Mouse (Mus musculus): ENCODE results near the gene Hsbp1. TPM values are rescaled to one million over a fixed set of nuclear protein-coding genes. Genes with fewer than 3 reads are reported as not detected.
"Not testable (repeated sequence)": the region's sequence is repeated elsewhere in the genome, so short reads cannot be mapped to it uniquely, and the experiment has no call there.

Gene Hsbp1
- polyA plus RNA-seq, 1 experiment from 2014 or later, result 825 TPM

DNA sequence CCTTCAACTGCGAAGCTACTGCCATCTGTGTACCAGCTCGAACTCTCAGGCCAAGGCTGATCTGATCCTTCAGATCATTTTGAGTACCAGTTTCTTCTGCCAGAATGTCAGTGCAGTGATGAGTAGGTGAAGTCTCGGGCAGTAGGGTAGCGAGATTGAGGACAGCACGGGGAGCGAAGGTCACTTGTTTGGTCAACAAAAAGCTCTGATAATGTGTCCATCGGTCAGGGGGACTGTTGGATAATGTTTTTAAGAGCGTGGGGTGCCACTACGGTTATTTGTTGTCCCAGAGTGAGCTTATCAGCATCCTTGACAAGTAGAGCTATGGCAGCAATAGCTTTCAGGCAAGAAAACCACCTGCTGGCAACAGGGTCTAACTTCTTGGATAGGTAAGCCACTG is 30.4 kb downstream of the Hsbp1 start:
- H3K27me3 ChIP-seq (ENCODE audit: control insufficient read depth, insufficient read depth, low read length); H3K4me3 ChIP-seq (ENCODE audit: low read depth, low read length); H3K9ac ChIP-seq (replicated peaks; ENCODE audit: low read depth, low read length); H3K4me1 ChIP-seq (ENCODE audit: control insufficient read depth, insufficient read depth, low read length); H3K36me3 ChIP-seq (ENCODE audit: control insufficient read depth, insufficient read depth, low read length); ATAC-seq (ENCODE audit: low read depth); H3K4me2 ChIP-seq (ENCODE audit: low read depth, low read length); H3K27ac ChIP-seq (ENCODE audit: low read depth, low read length); H3K9me3 ChIP-seq (ENCODE audit: control insufficient read depth, low read length): not testable (repeated sequence)
- 91% methylated on average over 9 of the region's 9 CpGs for WGBS

DNA sequence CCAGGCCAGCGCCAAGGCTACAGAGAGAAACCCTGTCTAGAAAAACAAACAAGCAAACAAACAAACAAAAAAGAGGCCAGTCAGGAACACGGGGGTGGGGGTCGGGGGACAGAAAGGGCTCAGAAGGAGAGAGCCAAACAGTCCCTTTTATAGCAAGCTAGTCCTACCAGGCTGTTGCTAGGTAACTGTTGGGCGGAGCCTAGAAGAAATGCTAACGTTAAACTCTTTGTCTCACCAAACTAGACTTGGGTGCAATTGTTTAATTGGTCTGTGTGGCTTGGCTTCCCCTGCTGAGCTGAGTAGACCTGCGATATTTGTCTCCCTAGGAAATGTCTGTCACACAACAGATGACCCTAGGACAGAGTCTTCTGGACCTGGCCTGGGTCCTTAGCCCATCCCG is 34.2 kb downstream of the Hsbp1 start:
- H3K4me2 ChIP-seq (ENCODE audit: low read depth, low read length), result no peak overlapping the region
- H3K9ac ChIP-seq (replicated peaks; ENCODE audit: low read depth, low read length), result no peak overlapping the region
- H3K27ac ChIP-seq (ENCODE audit: low read depth, low read length), result no peak overlapping the region
- WGBS, result 56% methylated on average over 7 of the region's 7 CpGs
- no peaks in the 10 kb centered on the region for H3K9me3 ChIP-seq (ENCODE audit: control insufficient read depth, low read length)
- no peaks in the 10 kb centered on the region for H3K27me3 ChIP-seq (ENCODE audit: control insufficient read depth, insufficient read depth, low read length)
- no peak for ATAC-seq (ENCODE audit: low read depth)
- no peaks in the 10 kb centered on the region for H3K4me1 ChIP-seq (ENCODE audit: control insufficient read depth, insufficient read depth, low read length)
- H3K36me3 ChIP-seq (ENCODE audit: control insufficient read depth, insufficient read depth, low read length), result no peaks in the 10 kb centered on the region
- H3K4me3 ChIP-seq (ENCODE audit: low read depth, low read length), result no peak overlapping the region

DNA sequence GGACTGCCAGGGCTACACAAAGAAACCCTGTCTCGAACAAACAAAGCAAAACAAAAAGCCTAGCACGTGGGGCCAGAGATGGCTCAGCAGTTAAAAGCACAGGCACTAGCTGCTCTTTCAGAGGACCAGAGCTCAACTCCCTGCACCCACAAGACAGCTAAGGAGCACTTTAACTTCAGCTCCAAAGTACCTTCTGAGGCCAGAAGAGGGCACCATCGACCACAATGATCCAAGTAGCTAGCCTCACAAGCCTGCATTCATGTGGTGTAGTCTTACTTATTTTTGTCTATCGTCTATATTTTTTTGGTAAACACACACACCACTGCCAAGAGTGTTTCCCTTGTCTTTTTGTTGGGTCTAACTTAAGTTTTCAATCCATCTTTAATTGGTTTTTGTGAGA is 36.3 kb downstream of the Hsbp1 start:
- H3K4me2 ChIP-seq (ENCODE audit: low read depth, low read length), result no peak overlapping the region
- no peak overlapping the region for H3K4me3 ChIP-seq (ENCODE audit: low read depth, low read length)
- no peaks in the 10 kb centered on the region for H3K9me3 ChIP-seq (ENCODE audit: control insufficient read depth, low read length)
- WGBS, result 38% methylated on average over 4 of the region's 4 CpGs
- H3K27ac ChIP-seq (ENCODE audit: low read depth, low read length), result no peak overlapping the region
- no peaks in the 10 kb centered on the region for H3K27me3 ChIP-seq (ENCODE audit: control insufficient read depth, insufficient read depth, low read length)
- no peaks in the 10 kb centered on the region for H3K4me1 ChIP-seq (ENCODE audit: control insufficient read depth, insufficient read depth, low read length)
- no peak for ATAC-seq (ENCODE audit: low read depth)
- no peak overlapping the region for H3K9ac ChIP-seq (replicated peaks; ENCODE audit: low read depth, low read length)
- H3K36me3 ChIP-seq (ENCODE audit: control insufficient read depth, insufficient read depth, low read length), result no peaks in the 10 kb centered on the region

DNA sequence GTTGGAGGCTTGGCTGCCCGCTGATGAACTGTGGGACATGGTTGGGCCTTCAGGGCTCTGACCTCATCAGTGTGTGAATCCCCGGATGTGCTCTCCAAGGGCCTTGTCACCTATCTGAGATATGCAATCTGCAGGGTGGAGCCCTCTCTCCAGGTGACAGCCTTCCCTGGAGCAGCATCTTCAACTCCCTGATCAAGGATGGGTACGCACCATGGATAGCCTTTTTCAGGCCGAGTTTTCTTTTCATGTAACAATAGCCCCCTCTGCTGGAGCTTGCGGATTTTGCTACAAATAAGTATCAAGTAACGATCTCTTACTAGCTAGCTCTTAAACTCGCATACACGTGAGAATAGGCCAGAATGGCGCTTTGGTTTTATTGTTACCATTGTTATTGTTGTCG is 40.2 kb downstream of the Hsbp1 start:
- WGBS, result 24% methylated on average over 10 of the region's 10 CpGs
- ATAC-seq (ENCODE audit: low read depth), result no peak
- H3K27me3 ChIP-seq (ENCODE audit: control insufficient read depth, insufficient read depth, low read length), result no peaks in the 10 kb centered on the region
- no peaks in the 10 kb centered on the region for H3K9me3 ChIP-seq (ENCODE audit: control insufficient read depth, low read length)
- no peak overlapping the region for H3K4me3 ChIP-seq (ENCODE audit: low read depth, low read length)
- H3K27ac ChIP-seq (ENCODE audit: low read depth, low read length), result no peak overlapping the region
- H3K4me1 ChIP-seq (ENCODE audit: control insufficient read depth, insufficient read depth, low read length), result no peaks in the 10 kb centered on the region
- no peak overlapping the region for H3K4me2 ChIP-seq (ENCODE audit: low read depth, low read length)
- H3K36me3 ChIP-seq (ENCODE audit: control insufficient read depth, insufficient read depth, low read length), result no peaks in the 10 kb centered on the region
- no peak overlapping the region for H3K9ac ChIP-seq (replicated peaks; ENCODE audit: low read depth, low read length)

DNA sequence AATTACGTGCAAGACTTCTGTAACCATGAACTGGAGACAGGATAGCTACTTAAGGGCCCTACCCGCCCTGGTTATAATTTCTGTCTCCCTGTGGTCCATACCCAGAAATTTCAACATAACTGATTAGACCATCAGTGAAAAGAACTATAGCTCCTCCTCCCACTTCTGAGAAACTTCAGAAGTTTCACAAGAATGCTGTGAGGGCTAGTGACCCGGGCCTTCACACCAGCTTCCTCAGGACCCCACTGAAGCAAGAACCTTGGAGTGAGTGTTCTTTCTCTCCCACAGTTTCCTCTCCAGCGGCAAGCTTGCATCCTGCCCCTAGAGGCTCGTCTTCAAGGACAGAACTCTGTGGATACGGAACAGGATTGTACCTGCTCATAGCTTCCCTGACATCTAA is 41.6 kb downstream of the Hsbp1 start:
- no peak overlapping the region for H3K4me2 ChIP-seq (ENCODE audit: low read depth, low read length)
- H3K27me3 ChIP-seq (ENCODE audit: control insufficient read depth, insufficient read depth, low read length), result no peaks in the 10 kb centered on the region
- H3K9ac ChIP-seq (replicated peaks; ENCODE audit: low read depth, low read length), result no peak overlapping the region
- H3K4me1 ChIP-seq (ENCODE audit: control insufficient read depth, insufficient read depth, low read length), result no peaks in the 10 kb centered on the region
- H3K27ac ChIP-seq (ENCODE audit: low read depth, low read length), result no peak overlapping the region
- H3K4me3 ChIP-seq (ENCODE audit: low read depth, low read length), result no peak overlapping the region
- 76% methylated on average over 6 of the region's 6 CpGs for WGBS
- no peaks in the 10 kb centered on the region for H3K9me3 ChIP-seq (ENCODE audit: control insufficient read depth, low read length)
- no peaks in the 10 kb centered on the region for H3K36me3 ChIP-seq (ENCODE audit: control insufficient read depth, insufficient read depth, low read length)
- no peak for ATAC-seq (ENCODE audit: low read depth)

DNA sequence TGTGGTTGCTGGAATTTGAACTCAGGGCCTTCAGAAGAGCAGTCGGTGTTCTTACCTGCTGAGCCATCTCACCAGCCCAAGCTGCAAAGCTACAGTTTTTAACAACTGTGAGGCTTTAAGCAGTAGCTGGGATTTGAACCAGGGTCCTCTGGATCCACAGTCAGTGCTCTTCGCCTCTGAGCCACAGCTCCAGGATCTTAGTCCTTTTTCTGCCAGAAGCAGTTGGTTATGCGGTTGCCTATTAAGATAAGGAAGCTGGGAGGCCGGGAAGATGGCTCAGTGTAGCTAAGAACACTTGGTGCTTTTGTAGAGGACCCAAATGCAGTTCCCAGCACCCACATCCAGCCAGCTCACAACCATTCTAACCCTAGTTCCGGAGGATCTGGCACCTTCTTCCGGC is 42.7 kb downstream of the Hsbp1 start:
- Histone ChIP-seq H3K36me3 (ENCODE audit: control insufficient read depth, insufficient read depth, low read length) (no peaks in the 10 kb centered on the region), H3K4me3 (ENCODE audit: low read depth, low read length) (no peak overlapping the region), H3K9me3 (ENCODE audit: control insufficient read depth, low read length) (no peaks in the 10 kb centered on the region), H3K27ac (ENCODE audit: low read depth, low read length) (no peak overlapping the region), H3K4me2 (ENCODE audit: low read depth, low read length) (no peak overlapping the region), H3K4me1 (ENCODE audit: control insufficient read depth, insufficient read depth, low read length) (no peaks in the 10 kb centered on the region), H3K27me3 (ENCODE audit: control insufficient read depth, insufficient read depth, low read length) (no peaks in the 10 kb centered on the region), H3K9ac (replicated peaks; ENCODE audit: low read depth, low read length) (no peak overlapping the region)
- ATAC-seq (ENCODE audit: low read depth), result no peak
- 84% methylated on average over 6 of the region's 6 CpGs for WGBS

DNA sequence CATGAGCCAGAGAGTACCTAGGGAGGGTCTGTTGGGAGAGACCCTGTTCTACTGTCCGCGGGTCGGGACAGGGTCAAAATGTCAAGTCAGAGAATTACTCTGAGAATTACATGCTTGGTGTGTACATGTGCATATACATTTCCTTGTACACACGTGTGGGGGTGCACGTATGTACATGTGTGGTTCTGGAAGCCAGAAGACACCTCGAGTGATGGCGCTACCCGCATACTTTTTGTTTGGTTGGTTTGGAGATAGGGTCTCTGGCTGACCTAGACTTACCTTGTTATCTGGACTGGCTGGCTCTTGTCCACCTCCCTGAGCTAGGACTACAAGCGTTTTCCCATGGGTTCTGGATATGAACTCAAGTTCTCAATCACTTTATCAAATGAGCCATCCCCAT is 49.8 kb downstream of the Hsbp1 start:
- peak overlapping the region; percentile 86 for H3K4me3 ChIP-seq (ENCODE audit: low read depth, low read length)
- no peaks in the 10 kb centered on the region for H3K36me3 ChIP-seq (ENCODE audit: control insufficient read depth, insufficient read depth, low read length)
- peak overlapping the region; percentile 90 for H3K27ac ChIP-seq (ENCODE audit: low read depth, low read length)
- WGBS, result 81% methylated on average over 9 of the region's 9 CpGs
- peaks cover 10% of the 10 kb centered on the region; the same call in 1 of the 2 replicates for H3K4me1 ChIP-seq (ENCODE audit: control insufficient read depth, insufficient read depth, low read length)
- no peak for ATAC-seq (ENCODE audit: low read depth)
- peak overlapping the region; percentile 89 for H3K9ac ChIP-seq (replicated peaks; ENCODE audit: low read depth, low read length)
- peak overlapping the region; percentile 99 for H3K4me2 ChIP-seq (ENCODE audit: low read depth, low read length)
- H3K27me3 ChIP-seq (ENCODE audit: control insufficient read depth, insufficient read depth, low read length), result peaks cover 2% of the 10 kb centered on the region; the same call in 1 of the 2 replicates
- H3K9me3 ChIP-seq (ENCODE audit: control insufficient read depth, low read length), result no peaks in the 10 kb centered on the region

DNA sequence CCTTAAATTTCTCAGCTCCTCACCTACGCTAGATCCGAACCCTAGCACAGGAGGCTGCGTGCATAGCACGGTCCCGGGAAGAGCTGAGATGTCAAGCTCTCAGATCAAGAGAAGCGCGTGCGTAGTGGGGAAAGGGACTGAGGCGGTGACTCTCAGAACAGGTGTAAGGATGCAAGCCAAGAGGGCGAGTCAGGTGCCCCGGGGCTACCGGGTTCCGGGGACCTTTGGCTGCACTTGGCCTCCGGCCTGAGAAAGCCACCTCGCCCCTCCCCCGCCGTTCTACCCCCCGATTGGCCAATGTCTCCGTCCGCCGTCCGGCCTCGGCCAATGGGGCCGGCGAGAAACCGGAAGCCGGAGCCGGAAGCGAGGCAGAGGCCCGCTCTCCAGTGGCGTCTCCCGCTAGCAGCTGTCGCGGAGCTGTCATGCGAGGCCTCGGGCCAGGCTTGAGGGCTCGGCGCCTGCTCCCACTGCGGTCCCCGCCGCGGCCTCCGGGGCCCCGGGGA is 50.3 kb downstream of the Hsbp1 start, which contains the start of gene Mlycd:
Gene Mlycd (plus strand): TSS at position 355 of the 503 bp plus-strand sequence.
- Histone ChIP-seq H3K4me3 (ENCODE audit: low read depth, low read length) (peak within 1 kb of the TSS; percentile 86), H3K27ac (ENCODE audit: low read depth, low read length) (peak within 1 kb of the TSS; percentile 90), H3K36me3 (ENCODE audit: control insufficient read depth, insufficient read depth, low read length) (no peaks in the 10 kb centered on the region), H3K9ac (replicated peaks; ENCODE audit: low read depth, low read length) (peak within 1 kb of the TSS; percentile 89), H3K9me3 (ENCODE audit: control insufficient read depth, low read length) (no peaks in the 10 kb centered on the region), H3K4me2 (ENCODE audit: low read depth, low read length) (peak within 1 kb of the TSS; percentile 99), H3K4me1 (ENCODE audit: control insufficient read depth, insufficient read depth, low read length) (peaks cover 10% of the 10 kb centered on the region; the same call in 1 of the 2 replicates), H3K27me3 (ENCODE audit: control insufficient read depth, insufficient read depth, low read length) (peaks cover 2% of the 10 kb centered on the region; the same call in 1 of the 2 replicates)
- 2% methylated on average over 43 of the region's 44 CpGs for WGBS
- ATAC-seq (ENCODE audit: low read depth), result peak; percentile 95

DNA sequence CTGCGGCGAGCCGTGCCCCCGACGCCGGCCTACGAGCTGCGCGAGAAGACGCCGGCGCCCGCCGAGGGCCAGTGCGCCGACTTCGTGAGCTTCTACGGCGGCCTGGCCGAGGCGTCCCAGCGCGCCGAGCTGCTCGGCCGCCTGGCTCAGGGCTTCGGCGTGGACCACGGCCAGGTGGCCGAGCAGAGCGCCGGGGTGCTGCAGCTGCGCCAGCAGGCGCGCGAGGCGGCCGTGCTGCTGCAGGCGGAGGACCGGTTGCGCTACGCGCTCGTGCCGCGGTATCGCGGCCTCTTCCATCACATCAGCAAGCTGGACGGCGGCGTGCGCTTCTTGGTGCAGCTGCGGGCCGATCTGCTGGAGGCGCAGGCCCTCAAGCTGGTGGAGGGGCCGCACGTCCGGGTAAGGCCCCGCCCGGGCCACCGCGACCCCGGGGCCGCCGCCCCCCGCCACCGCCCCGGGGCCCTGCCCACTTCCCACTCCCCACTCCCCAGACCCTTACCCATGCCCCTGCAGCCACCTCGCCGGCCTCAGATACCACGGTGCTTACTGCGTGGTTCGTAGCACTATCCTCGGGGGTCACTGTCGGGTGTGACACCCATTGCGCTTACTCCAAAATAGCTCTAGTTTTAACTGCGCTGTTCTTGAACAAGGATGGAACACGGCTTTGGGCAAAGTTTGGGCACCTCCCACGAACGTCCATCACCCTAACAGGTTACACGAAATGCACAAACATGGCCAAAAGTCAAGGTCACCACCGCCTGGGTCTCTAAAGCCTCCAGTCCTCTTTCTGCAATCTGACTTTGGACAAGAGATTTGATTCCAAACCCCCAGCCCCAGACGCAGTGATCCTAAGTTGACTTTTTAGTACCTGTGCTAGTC is 51.0 kb downstream of the Hsbp1 start:
- Histone ChIP-seq H3K36me3 (ENCODE audit: control insufficient read depth, insufficient read depth, low read length) (no peaks in the 10 kb centered on the region), H3K4me1 (ENCODE audit: control insufficient read depth, insufficient read depth, low read length) (peaks cover 10% of the 10 kb centered on the region; the same call in 1 of the 2 replicates), H3K4me3 (ENCODE audit: low read depth, low read length) (peak overlapping the region; percentile 86), H3K9me3 (ENCODE audit: control insufficient read depth, low read length) (no peaks in the 10 kb centered on the region), H3K4me2 (ENCODE audit: low read depth, low read length) (peak overlapping the region; percentile 99), H3K27ac (ENCODE audit: low read depth, low read length) (peak overlapping the region; percentile 90), H3K9ac (replicated peaks; ENCODE audit: low read depth, low read length) (peak overlapping the region; percentile 89), H3K27me3 (ENCODE audit: control insufficient read depth, insufficient read depth, low read length) (peaks cover 2% of the 10 kb centered on the region; the same call in 1 of the 2 replicates)
- peak; percentile 61 for ATAC-seq (ENCODE audit: low read depth)
- WGBS, result 6% methylated on average over 65 of the region's 83 CpGs

Measured in neural tube, embryonic 14.5 days (tissue).